Mouse (Mus musculus): ENCODE results near the gene Pitpna. TPM values are rescaled to one million over a fixed set of nuclear protein-coding genes. Genes with fewer than 3 reads are reported as not detected.

Pitpna gene
- total RNA-seq, 2 experiments from 2014 or later: 312 to 321 TPM

Small RNA genes within 50 kb of the gene (microRNA-seq; reads per million reads assigned to microRNA genes)
- 0 reads per million in 2 experiments for gene Mir3971

Other genes with a start within 250 kb of the Pitpna start
- gene Rpa1, start 239.8 kb upstream of the Pitpna start, total RNA-seq (2021): 10 to 100 TPM; 57.2 to 66.7 TPM
- gene Smyd4, start 239.7 kb upstream of the Pitpna start, total RNA-seq (2021): 10 to 100 TPM; 10.6 to 12.3 TPM
- 10 to 100 TPM; 20.3 to 36.0 TPM for gene Serpinf1, start 165.4 kb upstream of the Pitpna start, total RNA-seq (2021)
- under 1 TPM; 0.62 to 0.71 TPM for gene Serpinf2, start 148.5 kb upstream of the Pitpna start, total RNA-seq (2021)
- 10 to 100 TPM; 22.5 TPM for gene Wdr81, start 133.4 kb upstream of the Pitpna start, total RNA-seq (2021)
- gene Tlcd2, start 126.4 kb upstream of the Pitpna start, total RNA-seq (2021): 1 to 10 TPM in 1 of 2 experiments, under 1 TPM in 1; 0.45 to 1.0 TPM
- 100 to 1,000 TPM; 111 to 113 TPM for gene Prpf8, start 101.3 kb upstream of the Pitpna start, total RNA-seq (2021)
- gene Rilp, start 78.0 kb upstream of the Pitpna start, total RNA-seq (2021): 1 to 10 TPM; 3.7 to 5.0 TPM
- 1 to 10 TPM; 2.9 to 3.3 TPM for gene Scarf1, start 74.6 kb upstream of the Pitpna start, total RNA-seq (2021)
- gene Slc43a2, start 56.4 kb upstream of the Pitpna start, total RNA-seq (2021): 10 to 100 TPM; 40.5 to 44.7 TPM
- gene Inpp5k, start 42.9 kb downstream of the Pitpna start, total RNA-seq (2021): 10 to 100 TPM; 49.7 to 58.8 TPM
- 10 to 100 TPM; 20.1 to 21.1 TPM for gene Myo1c, start 62.4 kb downstream of the Pitpna start, total RNA-seq (2021)
- gene Crk, start 91.2 kb downstream of the Pitpna start, total RNA-seq (2021): 100 to 1,000 TPM; 127 to 129 TPM
- 1,000 to 10,000 TPM; 1,350 to 1,430 TPM for gene Ywhae, start 144.8 kb downstream of the Pitpna start, total RNA-seq (2021)
- 10 to 100 TPM; 84.1 to 86.4 TPM for gene Doc2b, start 208.0 kb downstream of the Pitpna start, total RNA-seq (2021)